Mouse (Mus musculus): ENCODE data around the gene Hist1h2be. TPM values are rescaled to one million over a fixed set of nuclear protein-coding genes. Genes with fewer than 3 reads are reported as not detected.
"Not testable (repeated sequence)": the region's sequence is repeated elsewhere in the genome, so short reads cannot be mapped to it uniquely, and the experiment has no call there.

Gene Hist1h2be
- polyA plus RNA-seq, 1 experiment from 2014 or later = 1.9 TPM

DNA sequence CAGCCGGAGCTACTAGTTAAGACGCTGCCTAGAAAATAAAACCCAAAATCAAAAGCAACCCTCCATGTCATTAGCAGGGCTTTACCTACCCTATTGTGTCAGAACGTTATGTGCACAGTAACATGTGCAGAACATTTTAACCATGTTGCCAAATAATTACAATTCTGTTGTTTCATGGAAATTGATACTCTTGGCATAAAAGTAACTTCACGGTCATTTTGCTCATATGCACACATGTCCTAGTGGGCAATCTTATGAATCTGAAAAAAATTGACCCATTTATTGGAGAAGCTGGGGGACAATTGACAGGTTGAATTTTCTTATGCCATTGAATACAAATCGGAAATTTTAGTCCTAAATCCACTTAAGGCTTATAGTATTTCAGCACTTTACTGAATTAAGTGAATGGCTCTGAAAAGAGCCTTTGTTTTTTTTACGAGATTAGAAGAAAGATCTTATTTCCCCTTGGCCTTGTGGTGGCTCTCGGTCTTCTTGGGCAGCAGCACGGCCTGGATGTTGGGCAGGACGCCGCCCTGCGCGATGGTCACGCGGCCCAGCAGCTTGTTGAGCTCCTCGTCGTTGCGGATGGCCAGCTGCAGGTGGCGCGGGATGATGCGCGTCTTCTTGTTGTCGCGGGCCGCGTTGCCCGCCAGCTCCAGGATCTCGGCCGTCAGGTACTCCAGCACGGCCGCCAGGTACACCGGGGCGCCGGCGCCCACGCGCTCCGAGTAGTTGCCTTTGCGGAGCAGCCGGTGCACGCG lies 50.5 kb downstream of the Hist1h2be start:
- H3K4me3 ChIP-seq (ENCODE audit: low read length) = peak overlapping the region; percentile 59
- not testable (repeated sequence) for H3K27me3 ChIP-seq (ENCODE audit: control insufficient read depth, insufficient read depth, low read length); H3K36me3 ChIP-seq (ENCODE audit: control insufficient read depth, insufficient read depth); H3K9me3 ChIP-seq (replicated peaks; ENCODE audit: control insufficient read depth, low read length)
- WGBS = 4% methylated on average over 19 of the region's 41 CpGs
- H3K4me1 ChIP-seq (ENCODE audit: control insufficient read depth, insufficient read depth, low read length) = peaks cover 18% of the 10 kb centered on the region
- peak; percentile 3; the same call in 1 of the 2 replicates for ATAC-seq (replicated peaks; ENCODE audit: extremely low read depth, insufficient read depth, low FRiP score)
- peak overlapping the region; percentile 68 for H3K9ac ChIP-seq (ENCODE audit: low read length)
- peak overlapping the region; percentile 77 for H3K4me2 ChIP-seq (ENCODE audit: low read depth, low read length)
- peak overlapping the region; percentile 96 for H3K27ac ChIP-seq (ENCODE audit: low read length)

GRCm38 (mm10) chr13:23564482-23564881 lies 56.4 kb downstream of the Hist1h2be start:
- Histone ChIP-seq H3K4me3 (ENCODE audit: low read length) (no peak overlapping the region), H3K27ac (ENCODE audit: low read length) (no peak overlapping the region), H3K9me3 (replicated peaks; ENCODE audit: control insufficient read depth, low read length) (no peaks in the 10 kb centered on the region), H3K9ac (ENCODE audit: low read length) (no peak overlapping the region), H3K36me3 (ENCODE audit: control insufficient read depth, insufficient read depth) (no peaks in the 10 kb centered on the region), H3K4me1 (ENCODE audit: control insufficient read depth, insufficient read depth, low read length) (no peaks in the 10 kb centered on the region), H3K4me2 (ENCODE audit: low read depth, low read length) (no peak overlapping the region), H3K27me3 (ENCODE audit: control insufficient read depth, insufficient read depth, low read length) (no peaks in the 10 kb centered on the region)
- ATAC-seq (replicated peaks; ENCODE audit: extremely low read depth, insufficient read depth, low FRiP score) = no peak
- 83% methylated on average over 2 of the region's 2 CpGs for WGBS

- peak; percentile 49; the same call in 1 of the 2 replicates for ATAC-seq (replicated peaks; ENCODE audit: extremely low read depth, insufficient read depth, low FRiP score)
Measured at GRCm38 (mm10) chr13:23562699-23563462, 58.0 kb downstream of the Hist1h2be start.

DNA sequence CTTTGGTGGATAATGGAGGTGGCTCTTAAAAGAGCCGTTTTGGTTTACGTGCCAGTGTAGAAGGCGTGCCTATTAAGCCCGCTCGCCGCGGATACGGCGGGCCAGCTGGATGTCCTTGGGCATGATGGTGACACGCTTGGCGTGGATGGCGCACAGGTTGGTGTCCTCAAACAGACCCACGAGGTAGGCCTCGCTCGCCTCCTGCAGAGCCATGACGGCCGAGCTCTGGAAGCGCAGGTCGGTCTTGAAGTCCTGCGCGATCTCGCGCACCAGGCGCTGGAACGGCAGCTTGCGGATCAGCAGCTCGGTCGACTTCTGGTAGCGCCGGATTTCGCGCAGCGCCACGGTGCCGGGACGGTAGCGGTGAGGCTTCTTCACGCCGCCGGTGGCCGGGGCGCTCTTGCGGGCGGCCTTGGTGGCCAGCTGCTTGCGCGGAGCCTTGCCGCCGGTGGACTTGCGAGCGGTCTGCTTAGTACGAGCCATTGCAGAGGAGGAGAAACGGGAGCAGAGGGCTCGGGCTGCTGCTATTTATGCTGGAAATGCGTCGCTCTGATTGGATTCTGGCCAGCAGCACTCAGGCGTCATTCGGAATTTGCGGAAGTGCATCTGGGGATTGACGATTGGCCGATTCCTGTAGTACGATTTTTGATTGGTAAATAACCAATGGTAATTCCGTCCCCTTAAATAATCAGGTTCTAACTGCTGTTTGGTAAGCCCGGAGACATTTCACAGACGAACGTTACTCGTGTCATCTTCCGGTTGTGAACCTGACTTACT lies 58.9 kb downstream of the Hist1h2be start, which contains the start of gene Hist1h3e:
TSS of gene Hist1h3e (minus strand) at position 487 of the 777 bp plus-strand sequence.
- H3K36me3 ChIP-seq (ENCODE audit: control insufficient read depth, insufficient read depth); H3K4me1 ChIP-seq (ENCODE audit: control insufficient read depth, insufficient read depth, low read length); H3K27me3 ChIP-seq (ENCODE audit: control insufficient read depth, insufficient read depth, low read length); H3K9me3 ChIP-seq (replicated peaks; ENCODE audit: control insufficient read depth, low read length): not testable (repeated sequence)
- Histone ChIP-seq H3K4me3 (ENCODE audit: low read length) (peak within 1 kb of the TSS; percentile 56), H3K9ac (ENCODE audit: low read length) (peak within 1 kb of the TSS; percentile 74), H3K4me2 (ENCODE audit: low read depth, low read length) (peak within 1 kb of the TSS; percentile 91), H3K27ac (ENCODE audit: low read length) (peak within 1 kb of the TSS; percentile 98)
- peak; percentile 90 for ATAC-seq (replicated peaks; ENCODE audit: extremely low read depth, insufficient read depth, low FRiP score)
- 0% methylated on average over 52 of the region's 67 CpGs for WGBS

More at GRCm38 (mm10) chr13:23562699-23563462, 58.0 kb downstream of the Hist1h2be start:
- Histone ChIP-seq H3K4me3 (ENCODE audit: low read length) (peak overlapping the region; percentile 56), H3K36me3 (ENCODE audit: control insufficient read depth, insufficient read depth) (no peaks in the 10 kb centered on the region), H3K9me3 (replicated peaks; ENCODE audit: control insufficient read depth, low read length) (no peaks in the 10 kb centered on the region), H3K9ac (ENCODE audit: low read length) (peak overlapping the region; percentile 71), H3K4me1 (ENCODE audit: control insufficient read depth, insufficient read depth, low read length) (no peaks in the 10 kb centered on the region), H3K27me3 (ENCODE audit: control insufficient read depth, insufficient read depth, low read length) (no peaks in the 10 kb centered on the region), H3K4me2 (ENCODE audit: low read depth, low read length) (peak overlapping the region; percentile 91), H3K27ac (ENCODE audit: low read length) (peak overlapping the region; percentile 98)
- WGBS = 2% methylated on average over 18 of the region's 18 CpGs

GRCm38 (mm10) chr13:23561531-23561882 lies 59.4 kb downstream of the Hist1h2be start:
- Histone ChIP-seq H3K27ac (ENCODE audit: low read length) (peak overlapping the region; percentile 98), H3K4me3 (ENCODE audit: low read length) (peak overlapping the region; percentile 56), H3K9ac (ENCODE audit: low read length) (peak overlapping the region; percentile 74; the same call in 1 of the 2 replicates), H3K4me2 (ENCODE audit: low read depth, low read length) (peak overlapping the region; percentile 91)
- H3K9me3 ChIP-seq (replicated peaks; ENCODE audit: control insufficient read depth, low read length); H3K36me3 ChIP-seq (ENCODE audit: control insufficient read depth, insufficient read depth); ATAC-seq (replicated peaks; ENCODE audit: extremely low read depth, insufficient read depth, low FRiP score); H3K4me1 ChIP-seq (ENCODE audit: control insufficient read depth, insufficient read depth, low read length); H3K27me3 ChIP-seq (ENCODE audit: control insufficient read depth, insufficient read depth, low read length): not testable (repeated sequence)
- 0% methylated on average over 2 of the region's 5 CpGs for WGBS

DNA sequence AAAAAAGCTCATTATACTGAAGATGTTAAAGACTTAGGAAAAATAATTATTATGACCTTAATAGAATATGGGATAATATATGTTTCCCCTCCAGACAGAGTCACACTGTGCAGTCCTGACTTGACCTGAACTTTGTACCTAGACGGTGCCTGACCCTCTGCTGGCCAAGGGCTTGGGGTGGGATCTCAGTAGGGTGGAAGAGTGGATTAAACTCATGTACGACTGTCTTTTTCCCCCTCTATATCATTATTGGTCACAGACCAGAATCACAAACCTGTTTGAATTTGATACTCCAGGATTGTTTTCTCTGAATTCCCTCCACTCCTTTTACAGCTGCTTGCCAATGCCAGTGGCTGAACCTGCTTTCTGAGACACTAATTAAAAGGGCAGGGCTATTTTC lies 60.2 kb downstream of the Hist1h2be start:
- H3K4me3 ChIP-seq (ENCODE audit: low read length); H3K27ac ChIP-seq (ENCODE audit: low read length); H3K4me2 ChIP-seq (ENCODE audit: low read depth, low read length); H3K36me3 ChIP-seq (ENCODE audit: control insufficient read depth, insufficient read depth); H3K4me1 ChIP-seq (ENCODE audit: control insufficient read depth, insufficient read depth, low read length); H3K9me3 ChIP-seq (replicated peaks; ENCODE audit: control insufficient read depth, low read length); H3K27me3 ChIP-seq (ENCODE audit: control insufficient read depth, insufficient read depth, low read length); H3K9ac ChIP-seq (ENCODE audit: low read length); ATAC-seq (replicated peaks; ENCODE audit: extremely low read depth, insufficient read depth, low FRiP score): not testable (repeated sequence)
- 38% methylated on average over 2 of the region's 2 CpGs for WGBS

GRCm38 (mm10) chr13:23556906-23557305 lies 64.0 kb downstream of the Hist1h2be start:
- Histone ChIP-seq H3K27ac (ENCODE audit: low read length) (no peak overlapping the region; the same call in 1 of the 2 replicates), H3K9me3 (replicated peaks; ENCODE audit: control insufficient read depth, low read length) (no peaks in the 10 kb centered on the region), H3K4me3 (ENCODE audit: low read length) (no peak overlapping the region), H3K36me3 (ENCODE audit: control insufficient read depth, insufficient read depth) (no peaks in the 10 kb centered on the region), H3K4me2 (ENCODE audit: low read depth, low read length) (0 out of 2 replicates have a peak overlapping the region, but pooled peaks have one; percentile 4), H3K27me3 (ENCODE audit: control insufficient read depth, insufficient read depth, low read length) (no peaks in the 10 kb centered on the region), H3K9ac (ENCODE audit: low read length) (no peak overlapping the region), H3K4me1 (ENCODE audit: control insufficient read depth, insufficient read depth, low read length) (peaks cover 6% of the 10 kb centered on the region)
- ATAC-seq (replicated peaks; ENCODE audit: extremely low read depth, insufficient read depth, low FRiP score) = no peak
- 72% methylated on average over 3 of the region's 3 CpGs for WGBS

GRCm38 (mm10) chr13:23555839-23556416 lies 65.0 kb downstream of the Hist1h2be start:
- Histone ChIP-seq H3K27ac (ENCODE audit: low read length) (peak overlapping the region; percentile 93), H3K36me3 (ENCODE audit: control insufficient read depth, insufficient read depth) (no peaks in the 10 kb centered on the region), H3K27me3 (ENCODE audit: control insufficient read depth, insufficient read depth, low read length) (no peaks in the 10 kb centered on the region), H3K4me3 (ENCODE audit: low read length) (peak overlapping the region; percentile 55), H3K9ac (ENCODE audit: low read length) (peak overlapping the region; percentile 85), H3K4me2 (ENCODE audit: low read depth, low read length) (peak overlapping the region; percentile 90), H3K4me1 (ENCODE audit: control insufficient read depth, insufficient read depth, low read length) (peaks cover 6% of the 10 kb centered on the region), H3K9me3 (replicated peaks; ENCODE audit: control insufficient read depth, low read length) (no peaks in the 10 kb centered on the region)
- WGBS = 0% methylated on average over 18 of the region's 18 CpGs
- ATAC-seq (replicated peaks; ENCODE audit: extremely low read depth, insufficient read depth, low FRiP score) = peak; percentile 72
